ENCODE assay signal across 8 mouse cellular contexts in the genomic region with DNA sequence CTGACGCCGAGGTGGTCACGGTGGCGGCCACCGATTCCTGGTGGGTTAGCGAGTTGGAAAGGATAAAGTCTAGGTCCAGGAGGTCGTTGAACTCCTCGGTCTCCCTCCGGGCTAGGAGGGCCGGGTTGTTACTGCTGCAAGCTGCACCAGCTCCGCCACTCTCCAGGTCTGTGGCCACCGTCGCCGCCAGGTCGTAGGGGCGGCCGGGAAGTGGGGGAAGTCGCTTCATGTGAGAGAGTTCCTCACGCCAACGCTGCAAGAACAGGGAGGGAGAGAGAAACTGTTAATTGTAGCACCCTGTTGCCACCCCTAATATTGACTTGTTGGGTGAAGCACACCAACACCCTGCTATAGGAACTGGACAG. TPM values are rescaled to one million over a fixed set of nuclear protein-coding genes. Genes with fewer than 3 reads are reported as not detected.
DNase-seq lines count a peak whose midpoint lies in the region; ATAC-seq lines count a peak whose summit lies in the region.

No protein-coding gene starts in this region.

- peaks cover 57% of the 10 kb centered on the region for H3K27me3 ChIP-seq in limb, embryonic 10.5 days (ENCODE audit: low read depth, poor library complexity, severe bottlenecking)
- peaks cover 7% of the 10 kb centered on the region for H3K27me3 ChIP-seq in midbrain, embryonic 16.5 days (ENCODE audit: control insufficient read depth, insufficient read depth, low read depth, low read length)

- DNase-seq in adrenal gland, postnatal 14 days: peak; percentile 46
- no peak for DNase-seq in adrenal gland, adult 8-10 months
- DNase-seq in thymus, postnatal 0 days (ENCODE audit: low spot score): peak; percentile 18
- no peak for DNase-seq in thymus, postnatal 36 days
- no peak for DNase-seq in limb, embryonic 10.5 days (ENCODE audit: low spot score)
- DNase-seq in right cerebral cortex, postnatal 4 days: no peak
- DNase-seq in left cerebral cortex, postnatal 4 days: no peak

- H3K27ac ChIP-seq in limb, embryonic 10.5 days: no peak overlapping the region
- no peak overlapping the region for H3K27ac ChIP-seq in midbrain, embryonic 16.5 days (ENCODE audit: low read length)

- H3K9me3 ChIP-seq in limb, embryonic 10.5 days (replicated peaks): no peaks in the 10 kb centered on the region
- H3K9me3 ChIP-seq in midbrain, embryonic 16.5 days (replicated peaks; ENCODE audit: control insufficient read depth, low read length, poor library complexity, severe bottlenecking): no peaks in the 10 kb centered on the region

- H3K36me3 ChIP-seq in limb, embryonic 10.5 days: no peaks in the 10 kb centered on the region
- no peaks in the 10 kb centered on the region for H3K36me3 ChIP-seq in midbrain, embryonic 16.5 days (ENCODE audit: control insufficient read depth, insufficient read depth, low read length)

- WGBS in limb, embryonic 10.5 days: 0% methylated on average over 20 of the region's 20 CpGs
- WGBS in midbrain, embryonic 16.5 days: under 1% methylated on average over 20 of the region's 20 CpGs

- H3K9ac ChIP-seq in midbrain, embryonic 16.5 days (ENCODE audit: low read depth, low read length): peak overlapping the region; percentile 60

- H3K4me2 ChIP-seq in midbrain, embryonic 16.5 days (ENCODE audit: low read length): peak overlapping the region; percentile 76

- intact Hi-C loops in left cerebral cortex, postnatal 4 days (cut with DNase I): loop anchor here (5.0 to 10.0 kb wide), 4 partner anchors 124 to 1157 kb away; no protein-coding TSS in a partner anchor

- H3K4me1 ChIP-seq in limb, embryonic 10.5 days: peaks cover 29% of the 10 kb centered on the region
- H3K4me1 ChIP-seq in midbrain, embryonic 16.5 days (ENCODE audit: control insufficient read depth, insufficient read depth, low read length): peaks cover 17% of the 10 kb centered on the region

- no peak for ATAC-seq in midbrain, embryonic 16.5 days

- H3K4me3 ChIP-seq in limb, embryonic 10.5 days: peak overlapping the region; percentile 74
- peak overlapping the region; percentile 69 for H3K4me3 ChIP-seq in midbrain, embryonic 16.5 days (ENCODE audit: low read depth, low read length)

RNA-seq across cellular contexts. Expression of a gene that starts 1.6 kb away (rescaled TPM):
- 25.1 and 36.2 TPM in 2 replicates for total RNA-seq in adrenal gland, postnatal 14 days (2021)
- total RNA-seq in adrenal gland, adult 8-10 months (2022): 10 to 100 TPM; 11.0 to 13.9 (median 12.1) TPM
- 3.0 and 3.4 TPM in 2 replicates for polyA plus RNA-seq in thymus, postnatal 0 days (2015; fragmentation: Nextera tagmentation; extraction: Ambion mirVana)
- polyA plus RNA-seq in limb, embryonic 10.5 days (2016; fragmentation: Nextera tagmentation; extraction: Ambion mirVana): 0.46 and 0.78 TPM in 2 replicates
- 1.9 and 2.0 TPM in 2 replicates for polyA plus RNA-seq in midbrain, embryonic 16.5 days (2015; fragmentation: Nextera tagmentation; extraction: Ambion mirVana)
- 1 to 10 TPM; 5.1 to 5.8 TPM for total RNA-seq in left cerebral cortex, postnatal 4 days (2021)

Comparison
In these comparisons a context has a peak if more than half of its experiments do, and no peak if none do; other contexts are left out.
1. DNase-seq: peak in adrenal gland, postnatal 14 days (single experiment) and thymus, postnatal 0 days (single experiment); none in adrenal gland, adult 8-10 months (single experiment), thymus, postnatal 36 days (0 of 2), limb, embryonic 10.5 days (single experiment), right cerebral cortex, postnatal 4 days (single experiment) and left cerebral cortex, postnatal 4 days (single experiment).